Mouse (Mus musculus) heart, embryonic 10.5 days (tissue): Measurements from ENCODE around the gene Map2k2. TPM values are rescaled to one million over a fixed set of nuclear protein-coding genes. Genes with fewer than 3 reads are reported as not detected.

Source experiments
- DNase-seq: peaks from one replicate; pipeline ENCODE4 v3.0.0-alpha.2; 2017; ENCODE audit warnings: low spot score
- H3K27ac ChIP-seq: fragments of 300-500 bp; sonication (generic); 2 replicates; pipeline ENCODE4 v1.5.1; 2016; ENCODE audit warnings: mild to moderate bottlenecking
- H3K27me3 ChIP-seq: fragments of 300-500 bp; sonication (generic); 2 replicates; pipeline ENCODE4 v1.6.1; 2016; ENCODE audit warnings: mild to moderate bottlenecking; ENCODE audit not compliant: poor library complexity, insufficient read depth, severe bottlenecking
- H3K36me3 ChIP-seq: fragments of 300-500 bp; sonication (generic); 2 replicates; pipeline ENCODE4 v1.6.1; 2016; ENCODE audit warnings: mild to moderate bottlenecking, moderate library complexity
- H3K4me1 ChIP-seq: fragments of 300-500 bp; sonication (generic); 2 replicates; pipeline ENCODE4 v1.6.1; 2016; ENCODE audit warnings: mild to moderate bottlenecking
- H3K4me3 ChIP-seq: fragments of 300-500 bp; sonication (generic); 2 replicates; pipeline ENCODE4 v1.5.1; 2016; ENCODE audit warnings: mild to moderate bottlenecking, moderate library complexity
- H3K9me3 ChIP-seq: fragments of 300-500 bp; sonication (generic); 2 replicates; pipeline ENCODE4 v1.6.1; 2016; ENCODE audit warnings: mild to moderate bottlenecking, moderate library complexity
- WGBS: fragments of 180-500 bp; shearing (Covaris S2); methylation state at CpG from one replicate; pipeline ENCODE4 v1.1.7; 2016; 5-methylcytosine and 5-hydroxymethylcytosine counted together
- polyA plus RNA-seq: library from polyadenylated mRNA; unstranded; fragments of >200 nt; fragmentation: Nextera tagmentation; extraction: Ambion mirVana; gene quantifications from 2 replicates; pipeline ENCODE4 v1.2.1, GENCODE M21; 2016

Gene Map2k2
- polyA plus RNA-seq, 1 experiment from 2014 or later, result 196 TPM

DNA sequence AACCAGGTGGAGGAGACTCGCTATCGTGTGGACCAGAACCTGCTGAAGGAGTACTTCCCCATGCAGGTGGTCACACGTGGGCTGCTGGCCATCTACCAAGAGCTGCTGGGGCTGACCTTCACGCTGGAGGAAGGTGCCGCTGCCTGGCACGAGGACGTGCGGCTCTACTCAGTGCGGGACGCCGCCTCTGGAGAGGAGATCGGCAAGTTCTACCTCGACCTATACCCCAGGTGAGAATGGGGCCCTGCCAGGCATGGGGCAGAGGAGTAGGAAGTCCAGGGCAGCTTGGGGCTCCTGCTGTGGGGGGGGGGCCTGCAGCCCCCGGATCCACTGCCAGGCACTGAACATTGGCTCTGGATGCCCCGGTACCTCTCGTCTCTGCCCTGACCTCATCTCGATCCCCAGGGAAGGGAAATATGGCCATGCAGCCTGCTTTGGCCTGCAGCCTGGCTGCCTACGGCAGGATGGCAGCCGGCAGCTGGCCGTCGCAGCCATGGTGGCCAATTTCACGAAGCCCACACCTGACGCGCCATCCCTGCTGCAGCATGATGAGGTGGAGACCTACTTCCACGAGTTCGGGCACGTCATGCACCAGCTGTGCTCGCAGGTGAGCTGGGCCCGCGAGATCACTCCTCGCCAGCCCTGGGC, 25.6 kb upstream of the Map2k2 start:
- peaks cover 81% of the 10 kb centered on the region for H3K36me3 ChIP-seq
- H3K4me3 ChIP-seq, result no peak overlapping the region
- no peak for DNase-seq
- no peaks in the 10 kb centered on the region for H3K9me3 ChIP-seq
- no peak overlapping the region for H3K27ac ChIP-seq
- H3K27me3 ChIP-seq, result no peaks in the 10 kb centered on the region
- peaks cover 5% of the 10 kb centered on the region for H3K4me1 ChIP-seq
- 94% methylated on average over 31 of the region's 31 CpGs for WGBS

DNA sequence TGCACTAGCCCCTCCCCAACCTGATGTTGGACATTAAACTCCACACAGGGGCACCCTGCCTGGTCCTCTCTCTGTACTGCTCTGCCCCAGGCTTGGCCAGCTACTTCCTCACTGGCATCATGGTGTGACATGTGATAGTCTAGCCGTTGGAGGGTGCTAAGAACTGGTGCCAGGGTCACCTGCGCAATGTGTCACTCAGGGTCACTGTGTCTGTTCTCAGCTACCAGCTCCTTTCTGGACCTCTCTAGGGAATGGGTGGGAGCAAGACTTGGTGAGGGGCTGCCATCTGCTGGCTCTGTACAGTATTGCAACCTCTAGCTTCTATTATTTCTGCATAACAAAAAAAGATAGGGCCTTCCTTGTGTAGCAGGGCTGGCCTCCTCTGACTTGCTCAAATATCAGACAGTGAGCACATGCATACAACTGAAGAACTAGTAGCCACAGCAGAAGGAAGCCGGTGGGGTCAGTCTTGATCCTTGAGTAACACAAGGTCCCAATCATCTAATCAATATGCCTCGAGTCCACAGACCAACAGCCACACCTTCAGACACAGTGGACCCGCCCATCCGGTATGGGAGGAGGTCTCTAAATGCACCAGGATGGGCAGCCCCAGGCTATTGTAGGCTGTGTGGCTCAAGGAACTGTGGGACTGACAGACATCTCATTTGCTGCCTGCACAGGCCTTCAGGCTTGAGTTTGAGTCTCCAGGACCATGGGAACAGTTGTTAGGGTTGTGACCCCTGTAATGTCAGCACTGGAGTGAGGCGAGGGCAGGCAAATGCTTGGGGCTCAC, 23.4 kb upstream of the Map2k2 start:
- Histone ChIP-seq H3K4me1 (no peaks in the 10 kb centered on the region; the same call in 1 of the 2 replicates), H3K27me3 (no peaks in the 10 kb centered on the region)
- WGBS, result 74% methylated on average over 7 of the region's 7 CpGs

DNA sequence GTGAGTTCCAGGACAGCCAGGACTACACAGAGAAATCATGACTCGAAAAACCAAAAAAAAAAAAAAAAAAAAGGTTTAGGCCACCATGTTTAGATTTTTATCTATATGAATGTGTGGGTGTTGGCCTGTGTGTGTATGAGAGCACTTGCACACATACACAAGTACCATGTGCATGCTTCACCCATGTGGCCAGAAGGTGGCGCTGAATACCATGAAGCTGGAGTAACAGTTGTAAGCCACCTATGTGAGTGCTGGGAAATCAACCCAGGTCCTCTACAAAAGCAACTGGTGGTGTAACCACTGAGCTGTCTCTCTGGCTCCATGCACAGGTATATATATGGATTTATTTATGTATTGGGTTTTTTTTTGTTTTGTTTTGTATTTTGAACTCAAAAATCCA, 18.7 kb upstream of the Map2k2 start:
- H3K4me3 ChIP-seq, result no peak overlapping the region
- H3K27me3 ChIP-seq, result 0 out of 2 replicates have a peak, but pooled peaks cover 3% of the 10 kb centered on the region
- DNase-seq, result no peak
- H3K36me3 ChIP-seq, result peaks cover 15% of the 10 kb centered on the region
- 50% methylated on average over 2 of the region's 2 CpGs for WGBS
- H3K9me3 ChIP-seq, result no peaks in the 10 kb centered on the region
- H3K27ac ChIP-seq, result no peak overlapping the region
- H3K4me1 ChIP-seq, result peaks cover 8% of the 10 kb centered on the region

More for the DNA sequence above, 23.4 kb upstream of the Map2k2 start:
- Histone ChIP-seq H3K36me3 (peaks cover 62% of the 10 kb centered on the region), H3K4me3 (no peak overlapping the region), H3K27ac (peak overlapping the region; percentile 10; the same call in 1 of the 2 replicates), H3K9me3 (no peaks in the 10 kb centered on the region)
- no peak for DNase-seq

DNA sequence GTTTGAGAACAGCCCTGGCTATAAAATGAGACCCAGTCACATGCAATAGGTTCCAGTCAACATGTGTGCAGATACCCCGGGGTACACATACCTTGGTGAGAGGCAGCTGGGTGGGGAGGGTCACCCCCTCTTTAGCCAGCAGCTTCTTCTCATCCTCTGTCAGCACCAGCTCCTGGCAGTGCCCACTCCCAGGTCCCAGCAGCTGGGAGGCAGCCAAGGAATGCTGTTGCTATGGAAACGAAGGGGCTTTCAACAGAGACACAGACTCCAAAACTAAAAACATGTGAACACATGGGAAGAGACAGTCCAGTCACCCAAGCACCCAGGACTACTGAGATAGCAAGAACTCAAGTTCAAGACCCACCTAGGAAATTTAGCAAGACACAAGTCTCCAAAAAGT, 16.5 kb upstream of the Map2k2 start:
- Histone ChIP-seq H3K36me3 (no peaks in the 10 kb centered on the region), H3K27ac (no peak overlapping the region), H3K4me3 (no peak overlapping the region), H3K9me3 (no peaks in the 10 kb centered on the region), H3K4me1 (peaks cover 17% of the 10 kb centered on the region), H3K27me3 (0 out of 2 replicates have a peak, but pooled peaks cover 13% of the 10 kb centered on the region)
- WGBS, result 55% methylated on average over 2 of the region's 2 CpGs
- no peak for DNase-seq

DNA sequence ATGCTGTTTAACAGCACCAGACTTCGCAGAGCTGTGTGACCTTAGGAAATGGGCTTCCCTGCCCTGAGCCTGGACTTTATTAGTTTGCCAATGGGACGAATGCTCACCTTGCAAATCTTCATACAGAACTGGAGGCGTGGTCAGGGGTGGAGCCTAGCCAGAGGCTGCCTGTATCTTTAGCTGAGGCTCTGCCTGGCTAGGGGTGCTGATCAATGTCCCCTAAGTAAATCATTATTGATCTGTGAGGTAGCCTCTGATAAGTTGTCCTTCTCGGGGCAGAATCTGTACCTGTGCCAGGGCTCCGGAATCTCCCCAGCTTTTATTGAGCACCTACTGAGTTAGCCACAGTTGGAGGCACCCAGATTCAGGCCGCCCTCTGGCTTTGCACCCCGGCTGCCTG, 15.1 kb upstream of the Map2k2 start:
- Histone ChIP-seq H3K36me3 (no peaks in the 10 kb centered on the region), H3K27ac (no peak overlapping the region), H3K4me1 (peaks cover 17% of the 10 kb centered on the region), H3K9me3 (no peaks in the 10 kb centered on the region), H3K27me3 (0 out of 2 replicates have a peak, but pooled peaks cover 16% of the 10 kb centered on the region), H3K4me3 (no peak overlapping the region)
- no peak for DNase-seq
- 67% methylated on average over 7 of the region's 7 CpGs for WGBS

DNA sequence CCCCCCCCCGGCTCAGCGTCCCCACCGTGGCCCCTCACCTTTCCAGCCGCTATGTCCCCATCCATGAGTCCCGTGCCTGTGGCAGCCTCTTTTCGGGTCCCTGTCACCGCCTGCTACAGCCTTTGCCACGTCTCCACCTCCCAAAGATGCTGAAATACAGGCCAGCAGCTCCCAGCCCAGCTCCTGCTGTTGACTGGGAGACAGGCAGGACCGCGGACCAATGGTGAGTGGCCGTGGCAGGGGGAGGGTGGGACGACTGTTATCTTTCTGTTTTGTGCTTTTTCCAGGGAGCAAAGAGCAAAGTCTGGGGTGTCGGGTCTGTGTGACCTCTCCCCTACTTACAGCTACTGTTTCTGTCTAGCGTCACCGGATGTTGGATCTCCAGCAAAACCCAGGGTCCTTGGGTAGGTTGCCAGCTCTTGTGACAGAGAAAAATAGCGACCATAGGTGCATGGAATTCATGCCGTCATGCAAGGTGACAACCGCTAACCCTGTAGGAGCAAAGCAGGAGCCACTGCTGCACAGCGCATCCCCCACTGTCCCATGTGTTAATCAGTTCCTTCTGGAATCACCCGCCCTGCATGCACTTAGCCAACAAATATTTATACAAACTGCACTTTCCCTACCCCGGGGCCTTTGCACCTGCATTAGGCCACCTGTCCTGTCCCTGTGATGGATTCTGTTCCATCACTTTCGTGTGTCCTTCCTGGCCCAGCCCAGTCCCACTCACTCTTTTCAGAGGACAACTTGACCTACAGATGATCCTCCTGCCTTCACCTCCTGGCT, 13.1 kb upstream of the Map2k2 start:
- DNase-seq, result no peak
- peak overlapping the region; percentile 31; the same call in 1 of the 2 replicates for H3K4me3 ChIP-seq

DNA sequence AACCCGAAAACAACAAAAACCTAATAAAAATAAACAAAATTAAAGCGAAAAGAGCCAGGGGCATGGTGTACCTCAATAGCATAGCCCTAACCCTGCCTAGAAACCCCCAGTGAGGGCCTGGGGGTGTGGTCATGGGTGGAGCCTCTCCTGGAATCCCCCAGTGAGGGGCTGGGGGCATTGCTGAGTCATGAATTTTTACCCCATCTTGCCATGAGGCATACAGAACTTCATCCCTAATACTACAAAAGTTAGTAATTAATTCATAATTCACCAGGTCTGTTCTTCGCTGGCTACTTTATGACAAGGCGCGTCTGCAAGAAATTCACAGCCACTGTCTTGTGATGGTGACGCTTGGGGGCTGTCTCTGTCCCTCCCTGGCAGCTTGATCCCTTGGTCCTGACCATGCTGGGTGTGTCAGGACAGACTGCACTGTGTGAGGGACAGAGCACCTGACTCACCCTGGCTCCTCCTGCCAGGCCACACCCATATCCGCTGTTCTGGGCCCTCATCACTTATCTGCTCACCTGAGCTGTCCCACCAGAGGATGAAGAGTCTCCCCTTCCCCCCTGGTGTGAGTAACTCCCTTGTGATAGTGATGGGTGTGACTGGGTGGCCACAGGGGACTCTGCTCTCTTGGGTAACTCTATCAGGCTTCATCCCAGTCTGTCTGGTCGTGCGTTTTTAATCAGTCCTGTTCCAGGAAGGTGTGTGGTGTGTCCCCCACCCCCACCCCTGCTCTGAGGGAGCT, 10.6 kb upstream of the Map2k2 start:
- WGBS, result 51% methylated on average over 9 of the region's 9 CpGs
- 0 out of 2 replicates have a peak, but pooled peaks cover 16% of the 10 kb centered on the region for H3K27me3 ChIP-seq
- no peaks in the 10 kb centered on the region for H3K36me3 ChIP-seq
- no peaks in the 10 kb centered on the region for H3K9me3 ChIP-seq
- peak; percentile 90 for DNase-seq
- H3K4me3 ChIP-seq, result no peak overlapping the region
- H3K27ac ChIP-seq, result 0 out of 2 replicates have a peak overlapping the region, but pooled peaks have one; percentile 22
- H3K4me1 ChIP-seq, result peaks cover 15% of the 10 kb centered on the region

More for the DNA sequence above, 13.1 kb upstream of the Map2k2 start:
- 49% methylated on average over 22 of the region's 22 CpGs for WGBS
- H3K27me3 ChIP-seq, result 0 out of 2 replicates have a peak, but pooled peaks cover 16% of the 10 kb centered on the region
- peaks cover 17% of the 10 kb centered on the region for H3K4me1 ChIP-seq
- H3K36me3 ChIP-seq, result no peaks in the 10 kb centered on the region
- H3K9me3 ChIP-seq, result no peaks in the 10 kb centered on the region
- H3K27ac ChIP-seq, result no peak overlapping the region; the same call in 1 of the 2 replicates

DNA sequence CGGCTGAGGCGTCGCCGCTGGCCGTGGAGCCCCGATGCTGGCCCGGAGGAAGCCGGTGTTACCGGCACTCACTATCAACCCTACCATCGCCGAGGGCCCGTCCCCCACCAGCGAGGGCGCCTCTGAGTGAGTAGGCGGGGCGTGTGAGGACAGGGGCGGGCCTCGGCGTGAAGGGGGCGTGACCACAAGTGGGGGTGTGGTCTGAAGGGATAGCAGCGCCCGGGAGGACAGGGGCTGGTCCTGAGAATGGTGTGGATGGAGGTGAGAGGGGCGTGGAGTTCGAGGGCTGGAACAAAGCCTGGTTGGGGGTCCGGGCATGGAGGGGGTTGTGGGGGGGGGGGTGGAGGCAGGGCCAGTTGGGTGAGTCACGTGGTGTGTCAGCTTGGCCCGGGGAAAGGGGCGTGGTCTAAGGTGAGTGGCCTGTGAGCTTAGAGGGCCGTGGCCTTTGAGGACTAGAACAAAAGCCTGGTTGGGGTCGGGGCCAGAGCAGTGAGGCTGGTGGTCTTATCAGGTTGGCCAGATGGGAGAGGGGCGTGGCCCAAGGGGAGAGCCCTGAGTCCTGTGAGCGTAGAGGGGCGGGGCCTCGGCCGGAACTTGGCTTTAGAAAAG, 502 bp downstream of the Map2k2 start:
- Histone ChIP-seq H3K36me3 (peaks cover 33% of the 10 kb centered on the region), H3K9me3 (no peaks in the 10 kb centered on the region), H3K4me1 (peaks cover 34% of the 10 kb centered on the region), H3K27me3 (no peaks in the 10 kb centered on the region), H3K27ac (peak overlapping the region; percentile 99), H3K4me3 (peak overlapping the region; percentile 95)
- under 1% methylated on average over 35 of the region's 35 CpGs for WGBS
- DNase-seq, result peak; percentile 98

DNA sequence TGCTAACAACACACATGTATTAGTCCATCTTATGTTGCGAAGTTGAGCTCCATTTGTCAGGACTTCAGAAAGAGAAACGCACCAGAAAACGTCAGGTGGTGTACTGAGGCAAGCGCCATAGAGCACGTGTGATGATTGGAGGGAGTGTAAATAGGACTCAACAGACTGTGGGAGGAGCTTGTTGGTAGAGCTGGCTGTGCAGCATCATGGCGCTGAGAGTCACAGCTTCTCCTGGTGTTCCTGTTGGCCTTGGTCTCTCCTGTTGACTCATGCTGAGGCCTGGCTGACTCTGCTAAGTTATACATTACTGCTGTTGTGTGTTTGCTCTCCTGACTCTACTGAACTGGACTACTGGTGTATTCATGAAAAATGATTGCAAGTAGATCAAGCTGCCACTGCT, 7.2 kb downstream of the Map2k2 start:
- 91% methylated on average over 6 of the region's 6 CpGs for WGBS
- no peak for DNase-seq
- H3K27me3 ChIP-seq, result no peaks in the 10 kb centered on the region
- H3K27ac ChIP-seq, result no peak overlapping the region
- H3K4me1 ChIP-seq, result peaks cover 11% of the 10 kb centered on the region; the same call in 1 of the 2 replicates
- H3K36me3 ChIP-seq, result peaks cover 93% of the 10 kb centered on the region
- no peak overlapping the region for H3K4me3 ChIP-seq
- H3K9me3 ChIP-seq, result no peaks in the 10 kb centered on the region

DNA sequence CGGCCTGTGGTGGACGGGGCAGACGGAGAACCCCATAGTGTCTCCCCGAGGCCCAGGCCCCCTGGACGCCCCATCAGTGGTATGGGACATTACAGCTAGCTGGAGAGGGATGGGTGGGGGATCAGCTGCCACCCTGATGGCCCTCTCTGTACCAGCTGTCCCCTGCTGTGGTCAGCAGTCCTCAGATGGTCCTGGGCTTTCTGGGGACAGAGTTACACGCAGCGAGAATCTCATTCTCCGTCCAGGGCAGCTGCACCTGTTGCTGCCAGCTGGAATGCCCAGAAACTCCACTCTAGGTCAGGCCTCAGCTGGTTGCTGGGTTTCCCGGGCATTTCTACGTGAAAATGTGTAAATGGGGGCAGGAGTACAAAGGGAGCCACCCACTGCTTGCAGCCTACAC, 13.9 kb downstream of the Map2k2 start:
- H3K27ac ChIP-seq, result no peak overlapping the region
- no peak overlapping the region for H3K4me3 ChIP-seq
- H3K9me3 ChIP-seq, result no peaks in the 10 kb centered on the region
- 93% methylated on average over 10 of the region's 10 CpGs for WGBS
- DNase-seq, result no peak
- peaks cover 96% of the 10 kb centered on the region for H3K36me3 ChIP-seq
- no peaks in the 10 kb centered on the region for H3K27me3 ChIP-seq
- 0 out of 2 replicates have a peak, but pooled peaks cover 6% of the 10 kb centered on the region for H3K4me1 ChIP-seq

DNA sequence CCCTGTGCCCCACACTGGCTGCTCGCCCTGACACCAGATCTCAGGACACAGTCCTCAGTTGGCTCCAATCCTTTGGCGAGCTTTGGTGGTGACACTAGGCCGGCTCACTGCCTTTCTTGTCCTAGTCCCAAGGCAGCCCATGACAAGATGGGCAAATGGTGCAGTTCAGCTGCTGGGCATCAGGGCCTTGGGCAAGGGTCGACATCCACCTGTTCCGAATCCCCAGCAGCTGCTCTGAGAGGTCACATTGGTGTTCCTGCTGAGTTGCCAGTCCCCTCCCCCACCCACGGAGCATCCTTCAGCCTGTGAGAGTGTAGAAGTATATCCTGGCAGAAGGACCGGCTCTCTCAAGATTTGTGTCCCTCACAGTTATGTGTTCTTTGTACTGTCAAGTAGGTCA, 14.9 kb downstream of the Map2k2 start:
- no peak overlapping the region for H3K4me3 ChIP-seq
- no peak for DNase-seq
- WGBS, result 86% methylated on average over 7 of the region's 7 CpGs
- H3K27ac ChIP-seq, result no peak overlapping the region
- H3K27me3 ChIP-seq, result no peaks in the 10 kb centered on the region
- no peaks in the 10 kb centered on the region for H3K9me3 ChIP-seq
- peaks cover 88% of the 10 kb centered on the region for H3K36me3 ChIP-seq
- 0 out of 2 replicates have a peak, but pooled peaks cover 6% of the 10 kb centered on the region for H3K4me1 ChIP-seq

DNA sequence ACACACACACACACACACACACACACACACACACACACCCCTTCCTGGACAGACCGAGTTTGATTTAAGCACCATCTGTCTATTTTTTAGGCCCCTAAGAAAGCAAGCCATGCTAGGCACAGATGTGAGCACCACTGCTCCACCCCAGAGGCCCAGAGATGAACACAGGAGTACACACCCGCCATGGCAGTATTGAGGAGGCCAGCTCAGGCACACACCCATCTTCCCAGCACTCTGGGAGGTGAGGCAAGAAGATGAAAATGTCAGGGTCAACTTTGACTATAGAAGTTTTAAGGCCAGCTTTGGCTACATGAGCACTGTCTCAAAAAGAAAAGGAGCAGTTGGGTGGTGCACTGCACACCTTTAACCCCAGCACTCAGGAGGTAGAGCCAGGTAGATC, 17.2 kb downstream of the Map2k2 start:
- Histone ChIP-seq H3K4me1 (peaks cover 9% of the 10 kb centered on the region; the same call in 1 of the 2 replicates), H3K4me3 (no peak overlapping the region), H3K27ac (no peak overlapping the region), H3K27me3 (no peaks in the 10 kb centered on the region), H3K9me3 (no peaks in the 10 kb centered on the region), H3K36me3 (peaks cover 69% of the 10 kb centered on the region)
- DNase-seq, result no peak
- 83% methylated on average over 2 of the region's 2 CpGs for WGBS
